Mouse (Mus musculus) heart, postnatal 4 days (tissue): ENCODE data around the gene Serpinc1. TPM values are rescaled to one million over a fixed set of nuclear protein-coding genes. Genes with fewer than 3 reads are reported as not detected.
"Not testable (repeated sequence)": the region's sequence is repeated elsewhere in the genome, so short reads cannot be mapped to it uniquely, and the experiment has no call there.

Source experiments
- DNase-seq: peaks from one replicate; pipeline ENCODE4 v3.0.0; 2021
- total RNA-seq, 2 experiments: library from RNA; stranded (reverse); gene quantifications; 2 replicates each; pipeline ENCODE4 v1.2.3; 2021

Gene Serpinc1
- total RNA-seq, 2 experiments from 2014 or later: 0.65 to 0.71 TPM

GRCm38 (mm10) chr1:161025410-161026210 is 47.2 kb downstream of the Serpinc1 start:
- no peak for DNase-seq

- no peak for DNase-seq
These were observed 48.8 kb downstream of the Serpinc1 start for GRCm38 (mm10) chr1:161027196-161027595.

- not testable (repeated sequence) for DNase-seq
These were observed 50.0 kb downstream of the Serpinc1 start for GRCm38 (mm10) chr1:161028427-161028826.

GRCm38 (mm10) chr1:161030058-161030457 is 51.7 kb downstream of the Serpinc1 start:
- DNase-seq: no peak

GRCm38 (mm10) chr1:161031881-161032280 is 53.5 kb downstream of the Serpinc1 start:
- DNase-seq: no peak

GRCm38 (mm10) chr1:161032345-161032744 is 54.0 kb downstream of the Serpinc1 start:
- no peak for DNase-seq

- no peak for DNase-seq
These were observed 55.6 kb downstream of the Serpinc1 start for GRCm38 (mm10) chr1:161033856-161034434.

GRCm38 (mm10) chr1:161034435-161035280 is 56.3 kb downstream of the Serpinc1 start, which contains the start of gene Zbtb37:
Gene Zbtb37, minus strand, starts transcription at chr1:161034849.
- peak; percentile 99 for DNase-seq

GRCm38 (mm10) chr1:161035281-161035785 is 56.9 kb downstream of the Serpinc1 start:
- peak; percentile 55 for DNase-seq

- peak; percentile 8 for DNase-seq
These were observed 57.5 kb downstream of the Serpinc1 start for GRCm38 (mm10) chr1:161035786-161036404.

- DNase-seq: peak; percentile 11
These were observed 58.0 kb downstream of the Serpinc1 start for GRCm38 (mm10) chr1:161036411-161036841.

- DNase-seq: no peak
These were observed 58.6 kb downstream of the Serpinc1 start for GRCm38 (mm10) chr1:161037026-161037425.

GRCm38 (mm10) chr1:161037599-161037998 is 59.2 kb downstream of the Serpinc1 start:
- DNase-seq: no peak

GRCm38 (mm10) chr1:161038004-161038403 is 59.6 kb downstream of the Serpinc1 start:
- no peak for DNase-seq

GRCm38 (mm10) chr1:161038968-161039721 is 60.8 kb downstream of the Serpinc1 start:
- DNase-seq: no peak

GRCm38 (mm10) chr1:161039741-161040425 is 61.5 kb downstream of the Serpinc1 start:
- peak; percentile 6 for DNase-seq

GRCm38 (mm10) chr1:161040426-161040770 is 62.0 kb downstream of the Serpinc1 start:
- no peak for DNase-seq

GRCm38 (mm10) chr1:161040855-161041254 is 62.5 kb downstream of the Serpinc1 start:
- no peak for DNase-seq

GRCm38 (mm10) chr1:161041261-161042020 is 63.1 kb downstream of the Serpinc1 start:
- DNase-seq: no peak

GRCm38 (mm10) chr1:161046972-161047371 is 68.6 kb downstream of the Serpinc1 start:
- DNase-seq: no peak
